Mouse (Mus musculus): ENCODE data around the gene Rad52. TPM values are rescaled to one million over a fixed set of nuclear protein-coding genes. Genes with fewer than 3 reads are reported as not detected.

The Rad52 gene
- polyA plus RNA-seq, 1 experiment from 2014 or later, result 27.9 TPM

GRCm38 (mm10) chr6:119915710-119916109 lies 13.2 kb downstream of the Rad52 start:
- Histone ChIP-seq H3K9me3 (no peaks in the 10 kb centered on the region), H3K27me3 (no peaks in the 10 kb centered on the region), H3K4me3 (no peak overlapping the region), H3K4me2 (no peak overlapping the region), H3K27ac (no peak overlapping the region), H3K9ac (no peak overlapping the region), H3K36me3 (peaks cover 80% of the 10 kb centered on the region), H3K4me1 (no peaks in the 10 kb centered on the region)
- WGBS, result 84% methylated on average over 5 of the region's 5 CpGs
- ATAC-seq (ENCODE audit: insufficient number of reproducible peaks, insufficient read depth, low FRiP score, low TSS enrichment, low read depth), result no peak

DNA sequence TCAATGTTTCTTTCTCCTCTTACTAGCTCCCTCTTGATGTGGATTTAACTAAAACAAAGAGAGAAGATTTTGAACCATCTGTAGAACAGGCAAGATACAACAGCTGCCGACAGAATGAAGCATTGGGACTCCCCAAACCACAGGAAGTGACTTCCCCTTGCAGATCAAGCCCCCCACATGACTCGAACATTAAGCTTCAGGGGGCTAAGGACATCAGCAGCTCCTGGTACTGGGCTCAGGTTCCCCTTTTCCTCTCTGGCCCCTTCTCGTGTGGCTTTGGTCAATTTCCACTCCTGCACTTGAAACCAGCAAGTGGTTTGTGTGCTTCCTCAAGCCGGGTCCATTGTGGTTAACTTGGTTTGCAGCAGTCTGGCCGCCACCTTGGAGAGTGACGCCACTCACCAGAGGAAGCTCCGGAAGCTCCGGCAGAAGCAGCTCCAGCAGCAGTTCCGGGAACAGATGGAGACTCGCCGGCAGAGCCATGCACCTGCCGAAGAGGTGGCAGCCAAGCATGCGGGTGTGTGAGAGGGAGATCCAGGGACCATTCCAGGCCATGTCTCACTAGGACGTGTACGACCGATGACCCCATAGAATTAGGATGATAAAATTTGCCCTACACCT lies 16.2 kb downstream of the Rad52 start:
- H3K27me3 ChIP-seq, result no peaks in the 10 kb centered on the region
- no peaks in the 10 kb centered on the region for H3K4me1 ChIP-seq
- peaks cover 77% of the 10 kb centered on the region for H3K36me3 ChIP-seq
- H3K4me3 ChIP-seq, result no peak overlapping the region
- H3K9ac ChIP-seq, result no peak overlapping the region
- H3K4me2 ChIP-seq, result no peak overlapping the region
- WGBS, result 84% methylated on average over 16 of the region's 16 CpGs
- ATAC-seq (ENCODE audit: insufficient number of reproducible peaks, insufficient read depth, low FRiP score, low TSS enrichment, low read depth), result no peak
- H3K9me3 ChIP-seq, result no peaks in the 10 kb centered on the region
- H3K27ac ChIP-seq, result no peak overlapping the region

DNA sequence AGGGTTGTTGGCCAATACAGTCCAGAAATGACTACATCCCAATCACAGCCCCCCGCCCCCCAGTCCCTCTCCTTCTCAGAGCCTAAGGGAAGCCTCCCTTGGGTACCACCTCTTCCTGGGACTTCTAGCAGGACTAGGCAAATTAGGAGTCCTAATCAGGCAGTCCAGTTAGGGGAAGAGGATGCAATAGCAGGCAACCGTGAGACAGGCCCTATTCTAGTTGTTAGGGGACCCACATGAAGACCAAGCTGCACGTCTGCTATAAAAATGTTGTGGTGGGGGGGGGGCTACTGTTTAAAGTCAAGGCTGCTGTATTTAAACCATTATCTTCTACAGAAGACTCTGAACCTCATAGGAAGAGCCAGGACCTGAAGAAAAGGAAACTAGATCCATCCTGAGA lies 19.6 kb downstream of the Rad52 start:
- Histone ChIP-seq H3K36me3 (peaks cover 69% of the 10 kb centered on the region), H3K27ac (no peak overlapping the region), H3K4me1 (no peaks in the 10 kb centered on the region), H3K4me2 (no peak overlapping the region), H3K9me3 (no peaks in the 10 kb centered on the region), H3K9ac (no peak overlapping the region), H3K4me3 (no peak overlapping the region), H3K27me3 (no peaks in the 10 kb centered on the region)
- WGBS, result 92% methylated on average over 3 of the region's 3 CpGs
- no peak for ATAC-seq (ENCODE audit: insufficient number of reproducible peaks, insufficient read depth, low FRiP score, low TSS enrichment, low read depth)

DNA sequence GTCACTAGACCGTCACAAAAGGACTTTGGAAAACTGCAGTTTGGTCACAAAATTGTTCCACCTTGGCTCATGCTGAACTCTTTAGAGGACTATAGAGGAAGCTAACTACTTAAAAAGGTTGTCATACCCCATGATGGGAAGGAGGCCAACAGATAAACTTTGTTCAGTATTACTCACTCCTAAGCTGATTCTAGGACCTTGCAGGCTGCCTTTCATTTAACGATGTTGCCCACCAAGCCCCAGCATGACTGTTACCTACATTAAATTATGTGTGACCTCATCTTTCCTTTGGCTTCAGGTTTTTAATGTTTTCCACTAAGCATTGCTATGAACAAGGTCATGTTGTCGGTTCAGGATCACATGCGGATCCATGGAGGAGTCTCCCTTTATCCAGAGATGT lies 20.0 kb downstream of the Rad52 start:
- 89% methylated on average over 4 of the region's 4 CpGs for WGBS
- Histone ChIP-seq H3K4me2 (no peak overlapping the region), H3K36me3 (peaks cover 74% of the 10 kb centered on the region), H3K27ac (no peak overlapping the region), H3K4me3 (no peak overlapping the region), H3K4me1 (no peaks in the 10 kb centered on the region), H3K27me3 (no peaks in the 10 kb centered on the region), H3K9ac (no peak overlapping the region), H3K9me3 (no peaks in the 10 kb centered on the region)
- no peak for ATAC-seq (ENCODE audit: insufficient number of reproducible peaks, insufficient read depth, low FRiP score, low TSS enrichment, low read depth)

- Histone ChIP-seq H3K27ac (no peak overlapping the region), H3K9me3 (no peaks in the 10 kb centered on the region), H3K4me2 (no peak overlapping the region), H3K27me3 (no peaks in the 10 kb centered on the region), H3K36me3 (peaks cover 74% of the 10 kb centered on the region), H3K4me3 (no peak overlapping the region), H3K9ac (no peak overlapping the region), H3K4me1 (no peaks in the 10 kb centered on the region)
- WGBS, result 51% methylated on average over 4 of the region's 4 CpGs
- no peak for ATAC-seq (ENCODE audit: insufficient number of reproducible peaks, insufficient read depth, low FRiP score, low TSS enrichment, low read depth)
These were observed 21.9 kb downstream of the Rad52 start for GRCm38 (mm10) chr6:119924235-119925005.

Other genes with a start within 250 kb of the Rad52 start
- 27.6 and 27.8 TPM in 2 replicates for gene Erc1, start 54.5 kb upstream of the Rad52 start, polyA plus RNA-seq (2015; fragmentation: Nextera tagmentation; extraction: Ambion mirVana)
- 68.9 and 75.5 TPM in 2 replicates for gene Wnk1, start 136.0 kb downstream of the Rad52 start, polyA plus RNA-seq (2015; fragmentation: Nextera tagmentation; extraction: Ambion mirVana)
- not detected in 2 replicates for gene Ninj2, start 190.7 kb downstream of the Rad52 start, polyA plus RNA-seq (2015; fragmentation: Nextera tagmentation; extraction: Ambion mirVana)

Measured in embryonic facial prominence, embryonic 13.5 days (tissue).